8 mouse cellular contexts compared by ENCODE assay signal in genomic region chr7:82865834-82866485, GRCm38 (mm10). TPM values are rescaled to one million over a fixed set of nuclear protein-coding genes. Genes with fewer than 3 reads are reported as not detected.
A peak's percentile ranks its signal among the peaks of the same experiment; 100 is the strongest.
DNase-seq lines count a peak whose midpoint lies in the region; ATAC-seq and TF ChIP-seq lines count a peak whose summit lies in the region.

No protein-coding gene starts in this region.

- H3K4me1 ChIP-seq in heart, embryonic 11.5 days (ENCODE audit: control insufficient read depth, insufficient read depth, low read length) = peaks cover 14% of the 10 kb centered on the region
- peaks cover 27% of the 10 kb centered on the region for H3K4me1 ChIP-seq in kidney, embryonic 16.5 days (ENCODE audit: insufficient read depth, low read length)
- H3K4me1 ChIP-seq in liver, adult 2 months (ENCODE audit: control insufficient read depth, insufficient read depth, low read length) = peaks cover 6% of the 10 kb centered on the region; the same call in 1 of the 2 replicates

- peak; percentile 100 for DNase-seq in CD4-positive helper T cell, adult 2 months (ENCODE audit: low read depth, low spot score)
- DNase-seq in brain, embryonic 14.5 days (ENCODE audit: low read depth) = peak; percentile 100
- DNase-seq in liver, adult 2 months (ENCODE audit: extremely low read depth, low read depth, low spot score) = peak; percentile 65
- DNase-seq in spleen, postnatal 36 days (ENCODE audit: low spot score in 2 of 2) = peak; percentile 98

- H3K4me3 ChIP-seq in heart, embryonic 11.5 days (ENCODE audit: low read depth, low read length) = peak overlapping the region; percentile 84
- H3K4me3 ChIP-seq in kidney, embryonic 16.5 days (ENCODE audit: low read length) = peak overlapping the region; percentile 92
- peak overlapping the region; percentile 83 for H3K4me3 ChIP-seq in liver, adult 2 months (ENCODE audit: insufficient read depth, low read depth, low read length)

- WGBS in heart, embryonic 11.5 days (ENCODE audit: insufficient replicate concordance) = 0% methylated on average over 58 of the region's 70 CpGs
- WGBS in kidney, embryonic 16.5 days = under 1% methylated on average over 63 of the region's 70 CpGs
- WGBS in liver, adult 2 months = under 1% methylated on average over 60 of the region's 70 CpGs

- H3K36me3 ChIP-seq in heart, embryonic 11.5 days (ENCODE audit: control insufficient read depth, insufficient read depth, low read length) = no peaks in the 10 kb centered on the region
- H3K36me3 ChIP-seq in kidney, embryonic 16.5 days (ENCODE audit: insufficient read depth, low read length) = 0 out of 2 replicates have a peak, but pooled peaks cover 5% of the 10 kb centered on the region
- no peaks in the 10 kb centered on the region for H3K36me3 ChIP-seq in liver, adult 2 months (ENCODE audit: control insufficient read depth, insufficient read depth, low read length)

- H3K9me3 ChIP-seq in heart, embryonic 11.5 days (replicated peaks; ENCODE audit: control insufficient read depth, low read length) = no peaks in the 10 kb centered on the region
- H3K9me3 ChIP-seq in kidney, embryonic 16.5 days (ENCODE audit: low read length) = no peaks in the 10 kb centered on the region

- peak overlapping the region; percentile 97 for H3K9ac ChIP-seq in heart, embryonic 11.5 days (ENCODE audit: low read depth, low read length)
- H3K9ac ChIP-seq in kidney, embryonic 16.5 days (replicated peaks; ENCODE audit: low read length) = peak overlapping the region; percentile 96
- peak overlapping the region; percentile 83 for H3K9ac ChIP-seq in liver, adult 2 months (ENCODE audit: low read depth, low read length)

- peak; percentile 84 for ATAC-seq in erythroblast, adult 5-6 weeks (replicated peaks; ENCODE audit: low FRiP score, poor library complexity, severe bottlenecking)
- peak; percentile 92 for ATAC-seq in heart, embryonic 11.5 days (replicated peaks; ENCODE audit: insufficient number of reproducible peaks, low FRiP score, low TSS enrichment)
- peak; percentile 95 for ATAC-seq in kidney, embryonic 16.5 days (ENCODE audit: low FRiP score, low TSS enrichment)
- ATAC-seq in monocyte, adult 5-6 weeks (replicated peaks; ENCODE audit: insufficient number of reproducible peaks, low FRiP score, low TSS enrichment, poor library complexity, severe bottlenecking) = peak; percentile 76

- no peaks in the 10 kb centered on the region for H3K79me2 ChIP-seq in liver, adult 2 months (ENCODE audit: control insufficient read depth, insufficient read depth, low read length)

- peak; percentile 76 for TF ChIP-seq CTCF in brain, embryonic 14.5 days (IDR thresholded peaks at IDR 0.05; ENCODE audit: borderline replicate concordance, extremely low read depth, insufficient read depth, insufficient read length)
- peak; percentile 81 for TF ChIP-seq CTCF in liver, adult 2 months (IDR thresholded peaks at IDR 0.05; ENCODE audit: low read depth, low read length)

- no peaks in the 10 kb centered on the region for H3K27me3 ChIP-seq in heart, embryonic 11.5 days (ENCODE audit: control insufficient read depth, insufficient read depth, low read length)
- no peaks in the 10 kb centered on the region for H3K27me3 ChIP-seq in kidney, embryonic 16.5 days (ENCODE audit: insufficient read depth, low read length)
- peaks cover 2% of the 10 kb centered on the region; the same call in 1 of the 2 replicates for H3K27me3 ChIP-seq in liver, adult 2 months (ENCODE audit: control insufficient read depth, insufficient read depth, low read length)

- TF ChIP-seq POLR2A in brain, embryonic 14.5 days (IDR thresholded peaks at IDR 0.05; ENCODE audit: borderline replicate concordance, extremely low read depth, insufficient read depth, insufficient read length, poor library complexity, severe bottlenecking) = peak; percentile 95
- TF ChIP-seq POLR2A in liver, adult 2 months (IDR thresholded peaks at IDR 0.05; ENCODE audit: extremely low read depth, insufficient read depth, low read length) = peak; percentile 71; the same call in 1 of the 2 replicates

- H3K27ac ChIP-seq in heart, embryonic 11.5 days (ENCODE audit: low read depth, low read length) = peak overlapping the region; percentile 98
- H3K27ac ChIP-seq in kidney, embryonic 16.5 days (ENCODE audit: low read length) = peak overlapping the region; percentile 97
- H3K27ac ChIP-seq in liver, adult 2 months (replicated peaks; ENCODE audit: insufficient read depth, low read depth, low read length) = peak overlapping the region; percentile 65

- H3K4me2 ChIP-seq in heart, embryonic 11.5 days = peak overlapping the region; percentile 96
- peak overlapping the region; percentile 93 for H3K4me2 ChIP-seq in kidney, embryonic 16.5 days (replicated peaks; ENCODE audit: low read depth, low read length)

RNA-seq across cellular contexts. Expression of gene Mex3b, which starts 1.2 kb away (rescaled TPM):
- polyA plus RNA-seq in brain, embryonic 14.5 days (2012; rRNA removed) = 154 and 207 TPM in 2 replicates
- 0.77 and 0.84 TPM in 2 replicates for total RNA-seq in erythroblast, adult 5-6 weeks (2015; ENCODE audit: low replicate concordance)
- total RNA-seq in erythroblast, adult 5-6 weeks (2017; ENCODE audit: low replicate concordance) = 0.77 and 0.98 TPM in 2 replicates
- polyA plus RNA-seq in heart, embryonic 11.5 days (2014; fragmentation: Nextera tagmentation; extraction: Ambion mirVana) = 10.8 and 12.2 TPM in 2 replicates
- polyA plus RNA-seq in kidney, embryonic 16.5 days (2015; fragmentation: Nextera tagmentation; extraction: Ambion mirVana) = 9.9 and 10.5 TPM in 2 replicates
- total RNA-seq in liver, adult 2 months (2014; rRNA removed) = 0.27 and 0.28 TPM in 2 replicates
- 0.56 and 0.70 TPM in 2 replicates for polyA plus RNA-seq in liver, adult 2 months (2012; rRNA removed)
- total RNA-seq in monocyte, adult 5-6 weeks (2017) = 3.3 to 3.8 TPM (median 3.8 TPM) in 3 replicates

Comparison
In these comparisons a context has a peak if more than half of its experiments do, and no peak if none do; other contexts are left out.
1. Peak in every context shown above with its lines: DNase-seq, ATAC-seq, H3K4me3 ChIP-seq and H3K27ac ChIP-seq.
2. RNA of gene Mex3b, which starts 1.2 kb away (polyA plus RNA-seq): 154 to 207 TPM in brain, embryonic 14.5 days; 10.8 to 12.2 TPM in heart, embryonic 11.5 days, 9.9 to 10.5 TPM in kidney, embryonic 16.5 days and 0.56 to 0.70 TPM in liver, adult 2 months; every median in the first group is over 10 times any median in the second.